15 mouse cellular contexts compared by ENCODE assay signal in the genomic region with DNA sequence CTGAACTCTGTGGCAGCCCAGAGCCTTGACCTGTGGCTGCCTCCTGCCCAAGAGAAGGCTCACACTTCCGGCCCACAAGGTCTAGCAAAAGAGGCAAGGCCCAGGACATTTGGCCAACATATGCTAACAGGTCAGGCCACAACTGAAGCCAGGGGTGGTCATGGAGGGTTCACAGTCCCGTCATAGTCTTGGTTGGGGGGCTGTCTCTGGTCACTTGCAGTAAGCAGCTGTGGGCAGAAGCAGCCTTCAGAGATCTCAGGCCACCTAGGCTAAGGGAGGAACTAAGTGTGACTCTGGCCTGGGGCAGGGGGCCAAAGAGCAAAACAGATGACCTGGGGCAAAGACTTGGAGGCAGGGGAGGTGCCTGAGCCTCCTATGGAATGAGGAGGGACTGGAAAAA.
A peak's percentile ranks its signal among the peaks of the same experiment; 100 is the strongest.
DNase-seq lines count a peak whose midpoint lies in the region; ATAC-seq and TF ChIP-seq lines count a peak whose summit lies in the region.
"Had no signal": no experiment of that assay in that cellular context is flagged by ENCODE, and none has a peak within 500 bp of the region (broad histone marks: within the 10 kb centered on the region; RNA-seq: fewer than 3 reads in every experiment).

No protein-coding gene starts in this region.

- ATAC-seq in intestine, embryonic 14.5 days (replicated peaks; ENCODE audit: low FRiP score, low TSS enrichment, low read depth): no peak
- no peak for ATAC-seq in intestine, postnatal 0 days
- ATAC-seq in forebrain, embryonic 14.5 days: no peak
- no peak for ATAC-seq in neural tube, embryonic 13.5 days (ENCODE audit: low read depth)
- ATAC-seq: liver, postnatal 0 days had no signal

- H3K27me3 ChIP-seq in intestine, embryonic 14.5 days (replicated peaks; ENCODE audit: control insufficient read depth, insufficient read depth, low read length): 0 out of 2 replicates have a peak, but pooled peaks cover 5% of the 10 kb centered on the region
- H3K27me3 ChIP-seq in intestine, postnatal 0 days (replicated peaks; ENCODE audit: control insufficient read depth, insufficient read depth, low read length): peaks cover 13% of the 10 kb centered on the region; the same call in 1 of the 2 replicates
- peaks cover 5% of the 10 kb centered on the region; the same call in 1 of the 2 replicates for H3K27me3 ChIP-seq in forebrain, embryonic 14.5 days (replicated peaks; ENCODE audit: control insufficient read depth, insufficient read depth, low read length)
- H3K27me3 ChIP-seq in midbrain, embryonic 10.5 days (ENCODE audit: low read depth, poor library complexity, severe bottlenecking): peaks cover 96% of the 10 kb centered on the region
- peaks cover 73% of the 10 kb centered on the region for H3K27me3 ChIP-seq in neural tube, embryonic 13.5 days
- H3K27me3 ChIP-seq in kidney, adult 2 months (replicated peaks; ENCODE audit: control insufficient read depth, insufficient read depth, low read length): no peaks in the 10 kb centered on the region; the same call in 1 of the 2 replicates

- no peak for TF ChIP-seq POLR2A in kidney, adult 2 months (IDR thresholded peaks at IDR 0.05; ENCODE audit: low read depth, low read length)

- H3K27ac ChIP-seq in intestine, embryonic 14.5 days (ENCODE audit: low read depth): no peak overlapping the region
- H3K27ac ChIP-seq in intestine, postnatal 0 days (ENCODE audit: low read depth, low read length): no peak overlapping the region
- peak overlapping the region; percentile 79; the same call in 1 of the 2 replicates for H3K27ac ChIP-seq in forebrain, embryonic 14.5 days (ENCODE audit: low read depth, low read length)
- peak overlapping the region; percentile 90 for H3K27ac ChIP-seq in midbrain, embryonic 10.5 days (replicated peaks)
- H3K27ac ChIP-seq in neural tube, embryonic 13.5 days (replicated peaks): peak overlapping the region; percentile 81
- H3K27ac ChIP-seq in kidney, adult 2 months (ENCODE audit: insufficient read depth, low read depth, low read length): no peak overlapping the region
- H3K27ac ChIP-seq: gastrocnemius, adult 2 months; limb, embryonic 13.5 days; stomach, embryonic 15.5 days had no signal

- 79% methylated on average over 2 of the region's 2 CpGs for WGBS in intestine, embryonic 14.5 days
- 89% methylated on average over 2 of the region's 2 CpGs for WGBS in intestine, postnatal 0 days
- 86% methylated on average over 2 of the region's 2 CpGs for WGBS in forebrain, embryonic 14.5 days
- 65% methylated on average over 2 of the region's 2 CpGs for WGBS in midbrain, embryonic 10.5 days
- 63% methylated on average over 2 of the region's 2 CpGs for WGBS in neural tube, embryonic 13.5 days
- WGBS in kidney, adult 2 months: 98% methylated on average over 2 of the region's 2 CpGs

- no peaks in the 10 kb centered on the region for H3K36me3 ChIP-seq in intestine, embryonic 14.5 days (ENCODE audit: control insufficient read depth, insufficient read depth, low read length)
- H3K36me3 ChIP-seq in intestine, postnatal 0 days (ENCODE audit: control insufficient read depth, insufficient read depth): no peaks in the 10 kb centered on the region
- H3K36me3 ChIP-seq in forebrain, embryonic 14.5 days (ENCODE audit: control insufficient read depth, insufficient read depth, low read length): no peaks in the 10 kb centered on the region
- no peaks in the 10 kb centered on the region for H3K36me3 ChIP-seq in midbrain, embryonic 10.5 days
- no peaks in the 10 kb centered on the region for H3K36me3 ChIP-seq in neural tube, embryonic 13.5 days
- no peaks in the 10 kb centered on the region for H3K36me3 ChIP-seq in kidney, adult 2 months (ENCODE audit: control insufficient read depth, insufficient read depth, low read length)
- H3K36me3 ChIP-seq: heart, embryonic 12.5 days; limb, embryonic 13.5 days; stomach, embryonic 15.5 days had no signal

- no peak overlapping the region for H3K4me3 ChIP-seq in intestine, embryonic 14.5 days (ENCODE audit: low read depth, low read length)
- H3K4me3 ChIP-seq in intestine, postnatal 0 days (ENCODE audit: low read depth, low read length): no peak overlapping the region
- H3K4me3 ChIP-seq in forebrain, embryonic 14.5 days (ENCODE audit: low read depth, low read length): no peak overlapping the region
- peak overlapping the region; percentile 59; the same call in 1 of the 2 replicates for H3K4me3 ChIP-seq in midbrain, embryonic 10.5 days
- H3K4me3 ChIP-seq in neural tube, embryonic 13.5 days: no peak overlapping the region
- no peak overlapping the region for H3K4me3 ChIP-seq in kidney, adult 2 months (ENCODE audit: insufficient read depth, low read depth, low read length)
- H3K4me3 ChIP-seq: gastrocnemius, adult 2 months; stomach, embryonic 15.5 days had no signal

- peak; percentile 49 for DNase-seq in intestine, embryonic 14.5 days (ENCODE audit: low spot score)
- DNase-seq in forebrain, embryonic 14.5 days (ENCODE audit: low spot score): no peak
- DNase-seq in midbrain, embryonic 10.5 days (ENCODE audit: low spot score): peak; percentile 31
- no peak for DNase-seq in spleen, adult 18-20 months
- DNase-seq in left cerebral cortex, postnatal 10 days (ENCODE audit: extremely low spot score in 1 of 2, low spot score in 2 of 2): no peak
- DNase-seq in kidney, adult 2 months: no peak
- DNase-seq: gastrocnemius, adult 2 months; kidney, postnatal 10 days; layer of hippocampus, postnatal 36 days; liver, postnatal 0 days had no signal

- no peaks in the 10 kb centered on the region for H3K9me3 ChIP-seq in intestine, embryonic 14.5 days (ENCODE audit: control insufficient read depth, low read length)
- H3K9me3 ChIP-seq in intestine, postnatal 0 days (ENCODE audit: control insufficient read depth): no peaks in the 10 kb centered on the region
- no peaks in the 10 kb centered on the region for H3K9me3 ChIP-seq in forebrain, embryonic 14.5 days (replicated peaks; ENCODE audit: control insufficient read depth, low read length)
- no peaks in the 10 kb centered on the region for H3K9me3 ChIP-seq in midbrain, embryonic 10.5 days (replicated peaks)
- no peaks in the 10 kb centered on the region for H3K9me3 ChIP-seq in neural tube, embryonic 13.5 days
- H3K9me3 ChIP-seq: heart, embryonic 12.5 days; limb, embryonic 13.5 days; stomach, embryonic 15.5 days had no signal

- no peak overlapping the region for H3K4me2 ChIP-seq in intestine, embryonic 14.5 days (ENCODE audit: low read length)
- H3K4me2 ChIP-seq in intestine, postnatal 0 days (replicated peaks; ENCODE audit: low read depth): no peak overlapping the region
- peak overlapping the region; percentile 79; the same call in 1 of the 2 replicates for H3K4me2 ChIP-seq in forebrain, embryonic 14.5 days (ENCODE audit: low read length)
- H3K4me2 ChIP-seq in neural tube, embryonic 13.5 days: peak overlapping the region; percentile 78
- H3K4me2 ChIP-seq: stomach, embryonic 15.5 days had no signal

- no peak for TF ChIP-seq CTCF in intestine, postnatal 0 days (IDR thresholded peaks at IDR 0.05; ENCODE audit: low read depth)
- TF ChIP-seq CTCF in kidney, adult 2 months (conservative IDR thresholded peaks at IDR 0.05; ENCODE audit: insufficient read depth, insufficient read length, low read depth, low read length): no peak

- no peak overlapping the region for H3K9ac ChIP-seq in intestine, embryonic 14.5 days (ENCODE audit: low read length)
- no peak overlapping the region for H3K9ac ChIP-seq in intestine, postnatal 0 days (ENCODE audit: low read depth, low read length)
- 0 out of 2 replicates have a peak overlapping the region, but pooled peaks have one; percentile 70 for H3K9ac ChIP-seq in forebrain, embryonic 14.5 days (ENCODE audit: low read length)
- peak overlapping the region; percentile 35; the same call in 1 of the 2 replicates for H3K9ac ChIP-seq in neural tube, embryonic 13.5 days
- H3K9ac ChIP-seq: liver, postnatal 0 days; stomach, embryonic 15.5 days had no signal

- peaks cover 16% of the 10 kb centered on the region for H3K4me1 ChIP-seq in intestine, embryonic 14.5 days (replicated peaks; ENCODE audit: control insufficient read depth, insufficient read depth, low read length)
- no peaks in the 10 kb centered on the region for H3K4me1 ChIP-seq in intestine, postnatal 0 days (replicated peaks; ENCODE audit: control insufficient read depth, insufficient read depth, low read length)
- H3K4me1 ChIP-seq in forebrain, embryonic 14.5 days (ENCODE audit: control insufficient read depth, insufficient read depth, low read length): peaks cover 31% of the 10 kb centered on the region
- peaks cover 93% of the 10 kb centered on the region for H3K4me1 ChIP-seq in midbrain, embryonic 10.5 days
- peaks cover 59% of the 10 kb centered on the region for H3K4me1 ChIP-seq in neural tube, embryonic 13.5 days (replicated peaks)
- H3K4me1 ChIP-seq in kidney, adult 2 months (ENCODE audit: control insufficient read depth, insufficient read depth, low read length): no peaks in the 10 kb centered on the region

- intact Hi-C loops in left cerebral cortex, postnatal 10 days (cut with DNase I): no loop called here

Comparison
In these comparisons a context has a peak if more than half of its experiments do, and no peak if none do; other contexts are left out.
1. DNase-seq: peak in intestine, embryonic 14.5 days (single experiment) and midbrain, embryonic 10.5 days (single experiment); none in forebrain, embryonic 14.5 days (single experiment), spleen, adult 18-20 months (0 of 2), left cerebral cortex, postnatal 10 days (0 of 2) and kidney, adult 2 months (single experiment).
2. H3K27ac ChIP-seq: peak in forebrain, embryonic 14.5 days (single experiment), midbrain, embryonic 10.5 days (single experiment) and neural tube, embryonic 13.5 days (single experiment); none in intestine, embryonic 14.5 days (single experiment), intestine, postnatal 0 days (single experiment) and kidney, adult 2 months (single experiment).
3. H3K4me2 ChIP-seq: peak in forebrain, embryonic 14.5 days (single experiment) and neural tube, embryonic 13.5 days (single experiment); none in intestine, embryonic 14.5 days (single experiment) and intestine, postnatal 0 days (single experiment).
4. H3K9ac ChIP-seq: peak in forebrain, embryonic 14.5 days (single experiment) and neural tube, embryonic 13.5 days (single experiment); none in intestine, embryonic 14.5 days (single experiment) and intestine, postnatal 0 days (single experiment).